Mouse (Mus musculus) limb, embryonic 15.5 days (tissue): ENCODE results near the gene Nme8. TPM values are rescaled to one million over a fixed set of nuclear protein-coding genes. Genes with fewer than 3 reads are reported as not detected.

Experiments
- ATAC-seq: fragments of 200-750 bp; cut with Nextera tagmentation; 2 replicates; pipeline ENCODE4 v1.8.0; 2017; ENCODE audit warnings: low read depth, moderate TSS enrichment; ENCODE audit not compliant: insufficient number of reproducible peaks, low FRiP score, low TSS enrichment
- H3K27ac ChIP-seq: fragments of 300-500 bp; sonication (generic); 2 replicates; pipeline ENCODE4 v1.5.1; 2015; ENCODE audit warnings: moderate library complexity, mild to moderate bottlenecking, inconsistent platforms
- H3K27me3 ChIP-seq: fragments of 300-500 bp; sonication (generic); 2 replicates; pipeline ENCODE4 v1.6.1; 2015; ENCODE audit warnings: inconsistent platforms
- H3K36me3 ChIP-seq: fragments of 300-500 bp; sonication (generic); 2 replicates; pipeline ENCODE4 v1.6.1; 2015; ENCODE audit warnings: inconsistent platforms
- H3K4me1 ChIP-seq: fragments of 300-500 bp; sonication (generic); 2 replicates; pipeline ENCODE4 v1.6.1; 2015; ENCODE audit warnings: inconsistent platforms
- H3K4me2 ChIP-seq: fragments of 300-500 bp; sonication (generic); 2 replicates; pipeline ENCODE4 v1.6.1; 2015; ENCODE audit warnings: mild to moderate bottlenecking, inconsistent platforms
- H3K4me3 ChIP-seq: fragments of 300-500 bp; sonication (generic); 2 replicates; pipeline ENCODE4 v1.5.1; 2015; ENCODE audit warnings: mild to moderate bottlenecking, inconsistent platforms
- H3K9ac ChIP-seq: fragments of 300-500 bp; sonication (generic); 2 replicates; pipeline ENCODE4 v1.6.1; 2015; ENCODE audit warnings: inconsistent platforms
- H3K9me3 ChIP-seq: fragments of 300-500 bp; sonication (generic); 2 replicates; pipeline ENCODE4 v1.6.1; 2016; ENCODE audit warnings: inconsistent platforms
- whole genome bisulfite sequencing: fragments of 180-500 bp; shearing (Covaris S2); methylation state at CpG from one replicate; pipeline ENCODE4 v1.1.7; 2015; 5-methylcytosine and 5-hydroxymethylcytosine counted together
- polyA plus RNA-seq: library from polyadenylated mRNA; unstranded; fragments of >200 nt; fragmentation: Nextera tagmentation; extraction: Ambion mirVana; gene quantifications from 2 replicates; pipeline ENCODE4 v1.2.1, GENCODE M21; 2015

Nme8 gene
- polyA plus RNA-seq, 1 experiment from 2014 or later, result not detected

- no peak for ATAC-seq
- H3K27ac ChIP-seq, result no peak overlapping the region
- H3K9ac ChIP-seq, result no peak overlapping the region
- no peak overlapping the region for H3K4me3 ChIP-seq
- no peaks in the 10 kb centered on the region for H3K4me1 ChIP-seq
- no peaks in the 10 kb centered on the region for H3K27me3 ChIP-seq
- no peak overlapping the region for H3K4me2 ChIP-seq
- 74% methylated on average over 1 of the region's 1 CpGs for WGBS
- no peaks in the 10 kb centered on the region for H3K9me3 ChIP-seq
- no peaks in the 10 kb centered on the region for H3K36me3 ChIP-seq
These were observed 85.2 kb downstream of the Nme8 start for GRCm38 (mm10) chr13:19612348-19612747.

DNA sequence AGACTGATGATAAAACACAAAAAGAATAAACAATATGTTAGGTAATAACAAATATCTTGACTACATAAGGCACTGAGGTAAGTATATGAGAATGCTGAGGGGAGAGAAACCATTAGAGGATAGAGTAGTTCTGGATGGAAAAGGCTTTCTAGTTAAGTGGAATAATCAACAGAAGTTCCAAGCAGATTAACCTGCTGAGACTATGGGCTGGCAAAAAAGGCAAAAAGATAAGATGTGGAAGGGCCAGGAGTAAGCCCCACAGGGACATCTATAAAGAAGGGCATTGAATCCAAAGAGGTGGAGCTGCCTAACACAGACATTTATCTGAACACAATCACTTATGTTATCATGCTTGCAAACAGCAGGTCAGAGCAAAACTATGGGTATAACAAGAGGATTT, 89.5 kb downstream of the Nme8 start:
- Histone ChIP-seq H3K36me3 (no peaks in the 10 kb centered on the region), H3K4me2 (no peak overlapping the region), H3K9me3 (no peaks in the 10 kb centered on the region), H3K4me3 (no peak overlapping the region), H3K27me3 (no peaks in the 10 kb centered on the region), H3K27ac (no peak overlapping the region), H3K9ac (no peak overlapping the region), H3K4me1 (no peaks in the 10 kb centered on the region)
- ATAC-seq, result no peak

GRCm38 (mm10) chr13:19604916-19605315, 92.7 kb downstream of the Nme8 start:
- Histone ChIP-seq H3K4me2 (no peak overlapping the region), H3K36me3 (no peaks in the 10 kb centered on the region), H3K4me3 (no peak overlapping the region), H3K27me3 (no peaks in the 10 kb centered on the region), H3K4me1 (no peaks in the 10 kb centered on the region), H3K9me3 (no peaks in the 10 kb centered on the region), H3K27ac (no peak overlapping the region), H3K9ac (no peak overlapping the region)
- ATAC-seq, result no peak

DNA sequence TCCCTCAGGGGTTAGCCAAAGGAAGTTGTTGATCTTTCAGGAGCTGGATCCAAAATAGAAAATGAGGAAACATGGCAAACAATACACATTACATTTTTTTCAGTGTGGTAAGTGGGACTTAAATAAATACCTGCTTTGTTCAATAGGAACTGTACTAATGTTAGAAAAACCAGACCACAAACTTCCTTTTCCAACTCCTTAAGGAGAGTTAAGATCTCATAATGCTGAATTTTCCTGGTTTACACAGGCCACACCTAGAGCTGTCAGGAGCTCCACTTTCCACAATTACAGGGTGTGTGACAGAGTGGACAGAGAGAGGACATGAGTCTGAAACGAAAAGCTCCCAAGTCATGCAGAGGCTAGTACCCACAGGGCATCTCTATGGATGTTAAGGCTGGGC, 93.9 kb downstream of the Nme8 start:
- Histone ChIP-seq H3K36me3 (no peaks in the 10 kb centered on the region), H3K27ac (no peak overlapping the region), H3K4me3 (no peak overlapping the region), H3K9ac (no peak overlapping the region), H3K9me3 (no peaks in the 10 kb centered on the region), H3K4me1 (no peaks in the 10 kb centered on the region), H3K4me2 (no peak overlapping the region), H3K27me3 (no peaks in the 10 kb centered on the region)
- ATAC-seq, result no peak
- WGBS, result 67% methylated on average over 1 of the region's 1 CpGs

DNA sequence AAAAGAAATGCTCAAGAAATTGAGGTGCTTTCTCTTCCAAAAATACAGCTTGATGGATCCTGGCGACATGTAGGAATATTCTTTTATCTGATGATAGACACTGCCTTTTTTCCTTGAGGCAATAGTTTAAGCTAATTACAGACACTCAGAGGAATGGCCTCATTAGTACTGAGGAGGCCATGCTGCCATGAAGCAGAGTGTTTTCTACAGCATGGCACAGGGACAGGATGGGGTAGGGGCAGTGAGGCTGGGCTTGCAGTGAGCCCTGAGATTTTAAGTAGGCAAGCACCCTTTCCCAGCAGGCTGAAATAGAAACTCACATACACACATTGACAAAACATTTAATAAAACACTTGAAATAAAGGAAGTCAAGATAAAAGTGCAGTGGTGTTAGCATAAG, 95.1 kb downstream of the Nme8 start:
- ATAC-seq, result no peak
- WGBS, result 68% methylated on average over 1 of the region's 1 CpGs

DNA sequence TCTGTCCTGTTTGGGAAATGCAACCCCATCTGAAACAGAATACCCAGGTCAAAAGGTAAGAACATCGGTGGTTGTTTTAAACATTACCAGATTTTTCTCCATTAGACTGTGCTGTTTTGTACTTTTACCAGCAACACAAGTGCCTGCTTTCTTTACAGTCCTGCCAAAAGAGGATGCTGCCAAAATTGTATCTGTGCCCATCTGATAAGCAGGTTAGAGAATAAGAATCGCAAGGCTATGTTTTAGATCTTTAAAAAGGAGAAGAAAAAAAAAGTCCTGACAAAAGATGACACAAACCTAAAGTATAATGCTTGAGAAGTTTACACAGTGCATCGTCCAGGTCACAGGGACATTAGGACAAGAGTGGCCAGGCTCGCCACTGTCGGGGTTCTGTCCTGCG, 98.4 kb downstream of the Nme8 start:
- Histone ChIP-seq H3K36me3 (no peaks in the 10 kb centered on the region), H3K27me3 (no peaks in the 10 kb centered on the region), H3K27ac (no peak overlapping the region), H3K4me1 (no peaks in the 10 kb centered on the region), H3K4me3 (no peak overlapping the region), H3K9ac (no peak overlapping the region), H3K9me3 (no peaks in the 10 kb centered on the region), H3K4me2 (no peak overlapping the region)
- 83% methylated on average over 6 of the region's 6 CpGs for WGBS
- no peak for ATAC-seq

More for the DNA sequence above, 95.1 kb downstream of the Nme8 start:
- no peak overlapping the region for H3K4me2 ChIP-seq
- no peak overlapping the region for H3K27ac ChIP-seq
- no peak overlapping the region for H3K4me3 ChIP-seq
- no peak overlapping the region for H3K9ac ChIP-seq
- H3K27me3 ChIP-seq, result no peaks in the 10 kb centered on the region
- no peaks in the 10 kb centered on the region for H3K4me1 ChIP-seq
- no peaks in the 10 kb centered on the region for H3K9me3 ChIP-seq
- H3K36me3 ChIP-seq, result no peaks in the 10 kb centered on the region

GRCm38 (mm10) chr13:19595141-19595540, 102.5 kb downstream of the Nme8 start:
- Histone ChIP-seq H3K9ac (no peak overlapping the region), H3K27me3 (no peaks in the 10 kb centered on the region), H3K4me1 (no peaks in the 10 kb centered on the region), H3K27ac (no peak overlapping the region), H3K4me2 (no peak overlapping the region), H3K4me3 (no peak overlapping the region), H3K36me3 (no peaks in the 10 kb centered on the region), H3K9me3 (no peaks in the 10 kb centered on the region)
- WGBS, result 88% methylated on average over 1 of the region's 1 CpGs
- no peak for ATAC-seq

Other genes with a start within 250 kb of the Nme8 start
- gene Epdr1, start 77.9 kb downstream of the Nme8 start, polyA plus RNA-seq, result 18.3 and 23.4 TPM in 2 replicates
- gene Sfrp4, start 74.7 kb downstream of the Nme8 start, polyA plus RNA-seq, result 5.6 and 8.5 TPM in 2 replicates
- 0.72 and 0.99 TPM in 2 replicates for gene Gpr141, start 126.5 kb upstream of the Nme8 start, polyA plus RNA-seq